Mouse (Mus musculus): ENCODE data around the gene Teddm3. TPM values are rescaled to one million over a fixed set of nuclear protein-coding genes. Genes with fewer than 3 reads are reported as not detected.

Gene Teddm3
- polyA plus RNA-seq, 1 experiment from 2014 or later = 0.21 TPM

- Histone ChIP-seq H3K9ac (no peak overlapping the region), H3K36me3 (replicated peaks; ENCODE audit: control insufficient read depth, insufficient read depth) (no peaks in the 10 kb centered on the region), H3K27me3 (ENCODE audit: control insufficient read depth, insufficient read depth, low read length) (no peaks in the 10 kb centered on the region), H3K4me3 (replicated peaks; ENCODE audit: low read length) (no peak overlapping the region), H3K27ac (no peak overlapping the region), H3K4me2 (replicated peaks) (no peak overlapping the region), H3K4me1 (replicated peaks; ENCODE audit: control insufficient read depth, insufficient read depth, low read length) (no peaks in the 10 kb centered on the region), H3K9me3 (ENCODE audit: control insufficient read depth, low read length) (no peaks in the 10 kb centered on the region)
- ATAC-seq (ENCODE audit: low FRiP score) (no peak), DNase-seq (ENCODE audit: low spot score) (no peak)
- 79% methylated on average over 5 of the region's 5 CpGs for WGBS
Observed at GRCm38 (mm10) chr16:21116078-21116477, 37.7 kb downstream of the Teddm3 start.

- Histone ChIP-seq H3K27ac (no peak overlapping the region), H3K4me2 (replicated peaks) (no peak overlapping the region), H3K4me3 (replicated peaks; ENCODE audit: low read length) (no peak overlapping the region), H3K36me3 (replicated peaks; ENCODE audit: control insufficient read depth, insufficient read depth) (no peaks in the 10 kb centered on the region), H3K27me3 (ENCODE audit: control insufficient read depth, insufficient read depth, low read length) (no peaks in the 10 kb centered on the region), H3K9me3 (ENCODE audit: control insufficient read depth, low read length) (no peaks in the 10 kb centered on the region), H3K9ac (no peak overlapping the region), H3K4me1 (replicated peaks; ENCODE audit: control insufficient read depth, insufficient read depth, low read length) (no peaks in the 10 kb centered on the region)
- 82% methylated on average over 1 of the region's 1 CpGs for WGBS
- DNase-seq (ENCODE audit: low spot score) (no peak), ATAC-seq (ENCODE audit: low FRiP score) (no peak)
Observed at GRCm38 (mm10) chr16:21109473-21109872, 44.3 kb downstream of the Teddm3 start.

Other genes starting within 250 kb of the Teddm3 start
- gene Ephb3, start 50.8 kb upstream of the Teddm3 start, polyA plus RNA-seq (2014; fragmentation: Nextera tagmentation; extraction: Ambion mirVana) = 11.8 and 11.9 TPM in 2 replicates

All from hindbrain, embryonic 14.5 days (tissue).